Mouse (Mus musculus): ENCODE results near the gene Acvr1b. TPM values are rescaled to one million over a fixed set of nuclear protein-coding genes. Genes with fewer than 3 reads are reported as not detected.

Acvr1b gene
- polyA plus RNA-seq, 1 experiment from 2014 or later: 10.7 TPM

- Histone ChIP-seq H3K4me1 (ENCODE audit: control insufficient read depth, insufficient read depth, low read length) (peaks cover 51% of the 10 kb centered on the region), H3K4me2 (ENCODE audit: low read depth, low read length) (peak overlapping the region; percentile 23; the same call in 1 of the 2 replicates), H3K27ac (replicated peaks; ENCODE audit: low read depth, low read length) (peak overlapping the region; percentile 30; the same call in 1 of the 2 replicates), H3K4me3 (ENCODE audit: low read depth, low read length) (no peak overlapping the region), H3K9ac (ENCODE audit: low read depth, low read length) (0 out of 2 replicates have a peak overlapping the region, but pooled peaks have one; percentile 41), H3K9me3 (ENCODE audit: control insufficient read depth, low read length) (no peaks in the 10 kb centered on the region), H3K27me3 (replicated peaks; ENCODE audit: control insufficient read depth, insufficient read depth, low read length) (no peaks in the 10 kb centered on the region), H3K36me3 (ENCODE audit: control insufficient read depth, insufficient read depth, low read length) (no peaks in the 10 kb centered on the region)
- DNase-seq (ENCODE audit: low spot score): peak; percentile 89
- peak; percentile 60 for ATAC-seq (ENCODE audit: low read depth)
- WGBS: 8% methylated on average over 8 of the region's 8 CpGs
These were observed 30.4 kb upstream of the Acvr1b start for GRCm38 (mm10) chr15:101143494-101143893.

GRCm38 (mm10) chr15:101144176-101144575 is 29.7 kb upstream of the Acvr1b start:
- ATAC-seq (ENCODE audit: low read depth): no peak
- WGBS: 84% methylated on average over 5 of the region's 5 CpGs
- H3K36me3 ChIP-seq (ENCODE audit: control insufficient read depth, insufficient read depth, low read length): no peaks in the 10 kb centered on the region
- no peaks in the 10 kb centered on the region for H3K27me3 ChIP-seq (replicated peaks; ENCODE audit: control insufficient read depth, insufficient read depth, low read length)
- H3K27ac ChIP-seq (replicated peaks; ENCODE audit: low read depth, low read length): peak overlapping the region; percentile 30
- H3K9me3 ChIP-seq (ENCODE audit: control insufficient read depth, low read length): no peaks in the 10 kb centered on the region
- H3K4me2 ChIP-seq (ENCODE audit: low read depth, low read length): no peak overlapping the region; the same call in 1 of the 2 replicates
- no peak overlapping the region for H3K9ac ChIP-seq (ENCODE audit: low read depth, low read length)
- H3K4me3 ChIP-seq (ENCODE audit: low read depth, low read length): no peak overlapping the region
- DNase-seq (ENCODE audit: low spot score): no peak
- H3K4me1 ChIP-seq (ENCODE audit: control insufficient read depth, insufficient read depth, low read length): peaks cover 51% of the 10 kb centered on the region

- peak overlapping the region; percentile 30 for H3K27ac ChIP-seq (replicated peaks; ENCODE audit: low read depth, low read length)
- no peaks in the 10 kb centered on the region for H3K9me3 ChIP-seq (ENCODE audit: control insufficient read depth, low read length)
- ATAC-seq (ENCODE audit: low read depth): no peak
- peak overlapping the region; percentile 50; the same call in 1 of the 2 replicates for H3K4me2 ChIP-seq (ENCODE audit: low read depth, low read length)
- no peaks in the 10 kb centered on the region for H3K36me3 ChIP-seq (ENCODE audit: control insufficient read depth, insufficient read depth, low read length)
- peaks cover 45% of the 10 kb centered on the region for H3K4me1 ChIP-seq (ENCODE audit: control insufficient read depth, insufficient read depth, low read length)
- 72% methylated on average over 8 of the region's 8 CpGs for whole genome bisulfite sequencing
- no peak for DNase-seq (ENCODE audit: low spot score)
- H3K9ac ChIP-seq (ENCODE audit: low read depth, low read length): no peak overlapping the region
- no peak overlapping the region for H3K4me3 ChIP-seq (ENCODE audit: low read depth, low read length)
- no peaks in the 10 kb centered on the region for H3K27me3 ChIP-seq (replicated peaks; ENCODE audit: control insufficient read depth, insufficient read depth, low read length)
These were observed 29.1 kb upstream of the Acvr1b start for GRCm38 (mm10) chr15:101144779-101145178.

- Histone ChIP-seq H3K4me1 (ENCODE audit: control insufficient read depth, insufficient read depth, low read length) (peaks cover 38% of the 10 kb centered on the region), H3K9me3 (ENCODE audit: control insufficient read depth, low read length) (no peaks in the 10 kb centered on the region), H3K27ac (replicated peaks; ENCODE audit: low read depth, low read length) (peak overlapping the region; percentile 77), H3K4me3 (ENCODE audit: low read depth, low read length) (peak overlapping the region; percentile 12; the same call in 1 of the 2 replicates), H3K36me3 (ENCODE audit: control insufficient read depth, insufficient read depth, low read length) (no peaks in the 10 kb centered on the region), H3K27me3 (replicated peaks; ENCODE audit: control insufficient read depth, insufficient read depth, low read length) (no peaks in the 10 kb centered on the region), H3K4me2 (ENCODE audit: low read depth, low read length) (peak overlapping the region; percentile 50), H3K9ac (ENCODE audit: low read depth, low read length) (peak overlapping the region; percentile 43; the same call in 1 of the 2 replicates)
- ATAC-seq (ENCODE audit: low read depth) (peak; percentile 97), DNase-seq (ENCODE audit: low spot score) (peak; percentile 97)
- 12% methylated on average over 14 of the region's 19 CpGs for WGBS
These were observed 28.3 kb upstream of the Acvr1b start for GRCm38 (mm10) chr15:101145424-101146099.

- H3K4me2 ChIP-seq (ENCODE audit: low read depth, low read length): peak overlapping the region; percentile 50; the same call in 1 of the 2 replicates
- H3K36me3 ChIP-seq (ENCODE audit: control insufficient read depth, insufficient read depth, low read length): no peaks in the 10 kb centered on the region
- peak overlapping the region; percentile 77 for H3K27ac ChIP-seq (replicated peaks; ENCODE audit: low read depth, low read length)
- no peaks in the 10 kb centered on the region for H3K9me3 ChIP-seq (ENCODE audit: control insufficient read depth, low read length)
- ATAC-seq (ENCODE audit: low read depth) (no peak), DNase-seq (ENCODE audit: low spot score) (no peak)
- 55% methylated on average over 15 of the region's 15 CpGs for WGBS
- no peak overlapping the region for H3K9ac ChIP-seq (ENCODE audit: low read depth, low read length)
- no peak overlapping the region for H3K4me3 ChIP-seq (ENCODE audit: low read depth, low read length)
- H3K4me1 ChIP-seq (ENCODE audit: control insufficient read depth, insufficient read depth, low read length): peaks cover 34% of the 10 kb centered on the region
- no peaks in the 10 kb centered on the region for H3K27me3 ChIP-seq (replicated peaks; ENCODE audit: control insufficient read depth, insufficient read depth, low read length)
These were observed 27.5 kb upstream of the Acvr1b start for GRCm38 (mm10) chr15:101146100-101146965.

- H3K9ac ChIP-seq (ENCODE audit: low read depth, low read length): no peak overlapping the region
- H3K27ac ChIP-seq (replicated peaks; ENCODE audit: low read depth, low read length): no peak overlapping the region
- WGBS: 70% methylated on average over 16 of the region's 16 CpGs
- H3K36me3 ChIP-seq (ENCODE audit: control insufficient read depth, insufficient read depth, low read length): no peaks in the 10 kb centered on the region
- no peaks in the 10 kb centered on the region for H3K27me3 ChIP-seq (replicated peaks; ENCODE audit: control insufficient read depth, insufficient read depth, low read length)
- peaks cover 34% of the 10 kb centered on the region for H3K4me1 ChIP-seq (ENCODE audit: control insufficient read depth, insufficient read depth, low read length)
- no peak for ATAC-seq (ENCODE audit: low read depth)
- H3K9me3 ChIP-seq (ENCODE audit: control insufficient read depth, low read length): no peaks in the 10 kb centered on the region
- H3K4me2 ChIP-seq (ENCODE audit: low read depth, low read length): no peak overlapping the region
- H3K4me3 ChIP-seq (ENCODE audit: low read depth, low read length): no peak overlapping the region
- DNase-seq (ENCODE audit: low spot score): no peak
These were observed 26.6 kb upstream of the Acvr1b start for GRCm38 (mm10) chr15:101147115-101147909.

- peaks cover 30% of the 10 kb centered on the region for H3K4me1 ChIP-seq (ENCODE audit: control insufficient read depth, insufficient read depth, low read length)
These were observed 26.0 kb upstream of the Acvr1b start for GRCm38 (mm10) chr15:101147910-101148273.

GRCm38 (mm10) chr15:101148604-101149003 is 25.3 kb upstream of the Acvr1b start:
- no peak overlapping the region for H3K9ac ChIP-seq (ENCODE audit: low read depth, low read length)
- no peak for ATAC-seq (ENCODE audit: low read depth)
- no peaks in the 10 kb centered on the region for H3K27me3 ChIP-seq (replicated peaks; ENCODE audit: control insufficient read depth, insufficient read depth, low read length)
- no peak for DNase-seq (ENCODE audit: low spot score)
- 63% methylated on average over 6 of the region's 6 CpGs for WGBS
- no peaks in the 10 kb centered on the region for H3K36me3 ChIP-seq (ENCODE audit: control insufficient read depth, insufficient read depth, low read length)
- peaks cover 23% of the 10 kb centered on the region for H3K4me1 ChIP-seq (ENCODE audit: control insufficient read depth, insufficient read depth, low read length)
- H3K27ac ChIP-seq (replicated peaks; ENCODE audit: low read depth, low read length): no peak overlapping the region
- no peak overlapping the region for H3K4me3 ChIP-seq (ENCODE audit: low read depth, low read length)
- no peak overlapping the region for H3K4me2 ChIP-seq (ENCODE audit: low read depth, low read length)
- H3K9me3 ChIP-seq (ENCODE audit: control insufficient read depth, low read length): no peaks in the 10 kb centered on the region

More at GRCm38 (mm10) chr15:101147910-101148273, 26.0 kb upstream of the Acvr1b start:
- WGBS: 26% methylated on average over 6 of the region's 6 CpGs
- Histone ChIP-seq H3K27ac (replicated peaks; ENCODE audit: low read depth, low read length) (no peak overlapping the region), H3K27me3 (replicated peaks; ENCODE audit: control insufficient read depth, insufficient read depth, low read length) (no peaks in the 10 kb centered on the region), H3K4me2 (ENCODE audit: low read depth, low read length) (no peak overlapping the region), H3K9ac (ENCODE audit: low read depth, low read length) (no peak overlapping the region), H3K36me3 (ENCODE audit: control insufficient read depth, insufficient read depth, low read length) (no peaks in the 10 kb centered on the region), H3K9me3 (ENCODE audit: control insufficient read depth, low read length) (no peaks in the 10 kb centered on the region), H3K4me3 (ENCODE audit: low read depth, low read length) (no peak overlapping the region)
- ATAC-seq (ENCODE audit: low read depth) (no peak), DNase-seq (ENCODE audit: low spot score) (no peak)
